Mouse (Mus musculus) spleen, adult 2 months (tissue): ENCODE measurements around the gene A1cf.

Experiments
- CTCF ChIP-seq: fragments of 200-500 bp; IDR thresholded peaks from 2 replicates; pipeline ENCODE4 v1.5.1; 2011; ENCODE audit warnings: mild to moderate bottlenecking, inconsistent platforms; ENCODE audit not compliant: insufficient read depth, insufficient read length, insufficient replicate concordance; ENCODE audit errors: extremely low read depth
- POLR2A ChIP-seq: fragments of 200-500 bp; IDR thresholded peaks from 2 replicates; pipeline ENCODE4 v1.6.1; 2011; ENCODE audit warnings: low read depth, low read length, inconsistent platforms

GRCm38 (mm10) chr19:31921852-31922251 is 53.3 kb downstream of the A1cf start:
- no peak for TF ChIP-seq CTCF
- TF ChIP-seq POLR2A = no peak
